Mouse (Mus musculus) forebrain, embryonic 12.5 days (tissue): Measurements from ENCODE around the gene Disc1. TPM values are rescaled to one million over a fixed set of nuclear protein-coding genes. Genes with fewer than 3 reads are reported as not detected.

Experiments used
- ATAC-seq: fragments of 200-750 bp; cut with Nextera tagmentation; 2 replicates; pipeline ENCODE4 v1.8.0; 2017; ENCODE audit warnings: moderate TSS enrichment; ENCODE audit not compliant: low FRiP score
- H3K27ac ChIP-seq: fragments of 300-500 bp; sonication (generic); 2 replicates; pipeline ENCODE4 v1.5.1; 2016; ENCODE audit warnings: mild to moderate bottlenecking
- H3K27me3 ChIP-seq: fragments of 300-500 bp; sonication (generic); 2 replicates; pipeline ENCODE4 v1.6.1; 2016; ENCODE audit warnings: mild to moderate bottlenecking
- H3K36me3 ChIP-seq: fragments of 300-500 bp; sonication (generic); replicated peaks from 2 replicates; pipeline ENCODE4 v1.6.1; 2016; ENCODE audit warnings: mild to moderate bottlenecking
- H3K4me1 ChIP-seq: fragments of 300-500 bp; sonication (generic); 2 replicates; pipeline ENCODE4 v1.6.1; 2016
- H3K4me2 ChIP-seq: fragments of 300-500 bp; sonication (generic); 2 replicates; pipeline ENCODE4 v1.6.1; 2016; ENCODE audit warnings: mild to moderate bottlenecking, moderate library complexity
- H3K4me3 ChIP-seq: fragments of 300-500 bp; sonication (generic); replicated peaks from 2 replicates; pipeline ENCODE4 v1.5.1; 2016; ENCODE audit warnings: mild to moderate bottlenecking
- H3K9ac ChIP-seq: fragments of 300-500 bp; sonication (generic); 2 replicates; pipeline ENCODE4 v1.6.1; 2016; ENCODE audit warnings: mild to moderate bottlenecking
- H3K9me3 ChIP-seq: fragments of 300-500 bp; sonication (generic); 2 replicates; pipeline ENCODE4 v1.6.1; 2016
- WGBS: fragments of 180-500 bp; shearing (Covaris S2); methylation state at CpG from one replicate; pipeline ENCODE4 v1.1.7; 2016; 5-methylcytosine and 5-hydroxymethylcytosine counted together
- polyA plus RNA-seq: library from polyadenylated mRNA; unstranded; fragments of >200 nt; fragmentation: Nextera tagmentation; extraction: Ambion mirVana; gene quantifications from 2 replicates; pipeline ENCODE4 v1.2.1, GENCODE M21; 2016

Gene Disc1
- polyA plus RNA-seq, 1 experiment from 2014 or later: 2.3 TPM

GRCm38 (mm10) chr8:125069304-125069703 lies 15.3 kb downstream of the Disc1 start:
- ATAC-seq: no peak
- Histone ChIP-seq H3K9ac (no peak overlapping the region), H3K9me3 (no peaks in the 10 kb centered on the region), H3K4me1 (0 out of 2 replicates have a peak, but pooled peaks cover 3% of the 10 kb centered on the region), H3K4me2 (no peak overlapping the region), H3K36me3 (no peaks in the 10 kb centered on the region), H3K4me3 (no peak overlapping the region), H3K27me3 (0 out of 2 replicates have a peak, but pooled peaks cover 3% of the 10 kb centered on the region), H3K27ac (no peak overlapping the region)
- WGBS: 77% methylated on average over 7 of the region's 7 CpGs

- no peaks in the 10 kb centered on the region for H3K36me3 ChIP-seq
- no peak overlapping the region for H3K4me2 ChIP-seq
- H3K9me3 ChIP-seq: no peaks in the 10 kb centered on the region
- no peak overlapping the region for H3K9ac ChIP-seq
- ATAC-seq: no peak
- no peak overlapping the region for H3K4me3 ChIP-seq
- 0 out of 2 replicates have a peak, but pooled peaks cover 3% of the 10 kb centered on the region for H3K27me3 ChIP-seq
- WGBS: 63% methylated on average over 6 of the region's 6 CpGs
- 0 out of 2 replicates have a peak, but pooled peaks cover 3% of the 10 kb centered on the region for H3K4me1 ChIP-seq
- no peak overlapping the region for H3K27ac ChIP-seq
Observed at GRCm38 (mm10) chr8:125069733-125070132, 15.7 kb downstream of the Disc1 start.

GRCm38 (mm10) chr8:125074141-125074540 lies 20.1 kb downstream of the Disc1 start:
- WGBS: 92% methylated on average over 10 of the region's 10 CpGs

GRCm38 (mm10) chr8:125074581-125074980 lies 20.6 kb downstream of the Disc1 start:
- H3K4me2 ChIP-seq: no peak overlapping the region
- peaks cover 12% of the 10 kb centered on the region for H3K4me1 ChIP-seq
- H3K27ac ChIP-seq: no peak overlapping the region
- WGBS: 96% methylated on average over 2 of the region's 2 CpGs
- H3K9me3 ChIP-seq: no peaks in the 10 kb centered on the region
- no peaks in the 10 kb centered on the region for H3K27me3 ChIP-seq
- no peak overlapping the region for H3K4me3 ChIP-seq
- no peak for ATAC-seq
- no peaks in the 10 kb centered on the region for H3K36me3 ChIP-seq
- no peak overlapping the region for H3K9ac ChIP-seq

More at GRCm38 (mm10) chr8:125074141-125074540, 20.1 kb downstream of the Disc1 start:
- Histone ChIP-seq H3K27me3 (no peaks in the 10 kb centered on the region), H3K9me3 (no peaks in the 10 kb centered on the region), H3K4me1 (peaks cover 12% of the 10 kb centered on the region), H3K27ac (no peak overlapping the region), H3K4me3 (no peak overlapping the region), H3K4me2 (no peak overlapping the region), H3K9ac (no peak overlapping the region), H3K36me3 (no peaks in the 10 kb centered on the region)
- ATAC-seq: no peak

GRCm38 (mm10) chr8:125075389-125075788 lies 21.4 kb downstream of the Disc1 start:
- Histone ChIP-seq H3K36me3 (no peaks in the 10 kb centered on the region), H3K9me3 (no peaks in the 10 kb centered on the region), H3K9ac (no peak overlapping the region), H3K27me3 (no peaks in the 10 kb centered on the region), H3K27ac (no peak overlapping the region), H3K4me1 (peaks cover 9% of the 10 kb centered on the region), H3K4me3 (no peak overlapping the region), H3K4me2 (no peak overlapping the region)
- no peak for ATAC-seq
- WGBS: 78% methylated on average over 4 of the region's 4 CpGs

GRCm38 (mm10) chr8:125077326-125077725 lies 23.3 kb downstream of the Disc1 start:
- H3K4me3 ChIP-seq: no peak overlapping the region
- no peaks in the 10 kb centered on the region for H3K27me3 ChIP-seq
- WGBS: 63% methylated on average over 8 of the region's 8 CpGs

GRCm38 (mm10) chr8:125078771-125079384 lies 24.9 kb downstream of the Disc1 start:
- Histone ChIP-seq H3K4me1 (peaks cover 22% of the 10 kb centered on the region), H3K9ac (no peak overlapping the region), H3K4me2 (no peak overlapping the region), H3K27ac (peak overlapping the region; percentile 46; the same call in 1 of the 2 replicates), H3K36me3 (no peaks in the 10 kb centered on the region), H3K9me3 (no peaks in the 10 kb centered on the region), H3K4me3 (no peak overlapping the region), H3K27me3 (0 out of 2 replicates have a peak, but pooled peaks cover 5% of the 10 kb centered on the region)
- no peak for ATAC-seq
- 63% methylated on average over 9 of the region's 9 CpGs for WGBS

More at GRCm38 (mm10) chr8:125077326-125077725, 23.3 kb downstream of the Disc1 start:
- H3K9me3 ChIP-seq: no peaks in the 10 kb centered on the region
- ATAC-seq: no peak
- H3K36me3 ChIP-seq: no peaks in the 10 kb centered on the region
- H3K4me2 ChIP-seq: no peak overlapping the region
- H3K4me1 ChIP-seq: peaks cover 22% of the 10 kb centered on the region
- no peak overlapping the region for H3K27ac ChIP-seq
- no peak overlapping the region for H3K9ac ChIP-seq

- peak overlapping the region; percentile 36; the same call in 1 of the 2 replicates for H3K27ac ChIP-seq
- ATAC-seq: no peak; the same call in 1 of the 2 replicates
- 74% methylated on average over 19 of the region's 19 CpGs for WGBS
Observed at GRCm38 (mm10) chr8:125080388-125081344, 26.7 kb downstream of the Disc1 start.

GRCm38 (mm10) chr8:125083746-125084145 lies 29.8 kb downstream of the Disc1 start:
- no peak overlapping the region for H3K4me3 ChIP-seq
- no peaks in the 10 kb centered on the region for H3K36me3 ChIP-seq
- H3K4me1 ChIP-seq: peaks cover 15% of the 10 kb centered on the region
- H3K9ac ChIP-seq: no peak overlapping the region
- H3K27me3 ChIP-seq: 0 out of 2 replicates have a peak, but pooled peaks cover 5% of the 10 kb centered on the region
- WGBS: 88% methylated on average over 4 of the region's 4 CpGs
- no peak for ATAC-seq
- no peak overlapping the region for H3K4me2 ChIP-seq
- H3K9me3 ChIP-seq: no peaks in the 10 kb centered on the region
- 0 out of 2 replicates have a peak overlapping the region, but pooled peaks have one; percentile 21 for H3K27ac ChIP-seq

More at GRCm38 (mm10) chr8:125080388-125081344, 26.7 kb downstream of the Disc1 start:
- Histone ChIP-seq H3K27me3 (0 out of 2 replicates have a peak, but pooled peaks cover 5% of the 10 kb centered on the region), H3K4me3 (no peak overlapping the region), H3K9me3 (no peaks in the 10 kb centered on the region), H3K36me3 (no peaks in the 10 kb centered on the region), H3K4me1 (peaks cover 22% of the 10 kb centered on the region), H3K4me2 (no peak overlapping the region), H3K9ac (no peak overlapping the region)

GRCm38 (mm10) chr8:125084523-125084922 lies 30.5 kb downstream of the Disc1 start:
- Histone ChIP-seq H3K4me3 (no peak overlapping the region), H3K27ac (no peak overlapping the region), H3K36me3 (no peaks in the 10 kb centered on the region), H3K4me1 (peaks cover 13% of the 10 kb centered on the region; the same call in 1 of the 2 replicates), H3K4me2 (no peak overlapping the region), H3K9me3 (no peaks in the 10 kb centered on the region), H3K27me3 (0 out of 2 replicates have a peak, but pooled peaks cover 5% of the 10 kb centered on the region), H3K9ac (no peak overlapping the region)
- WGBS: 57% methylated on average over 7 of the region's 7 CpGs
- ATAC-seq: no peak

GRCm38 (mm10) chr8:125090889-125091740 lies 37.1 kb downstream of the Disc1 start:
- Histone ChIP-seq H3K4me1 (no peaks in the 10 kb centered on the region; the same call in 1 of the 2 replicates), H3K9ac (no peak overlapping the region), H3K27ac (no peak overlapping the region), H3K9me3 (no peaks in the 10 kb centered on the region), H3K27me3 (no peaks in the 10 kb centered on the region), H3K4me3 (no peak overlapping the region), H3K4me2 (no peak overlapping the region), H3K36me3 (no peaks in the 10 kb centered on the region)
- 74% methylated on average over 21 of the region's 21 CpGs for WGBS
- no peak for ATAC-seq
